Mouse (Mus musculus) urinary bladder, adult 2 months (tissue): Measurements from ENCODE around the gene A730061H03Rik. TPM values are rescaled to one million over a fixed set of nuclear protein-coding genes. Genes with fewer than 3 reads are reported as not detected.

Source experiments
- DNase-seq: peaks from one replicate; pipeline ENCODE4 v3.0.0; 2022; ENCODE audit warnings: low spot score
- polyA plus RNA-seq: library from polyadenylated mRNA; depleted of rRNA; stranded (reverse); fragments of >200 nt; gene quantifications from 2 replicates; pipeline ENCODE4 v1.2.3, GENCODE M21; 2012

A730061H03Rik gene
- polyA plus RNA-seq, 1 experiment, result 0.55 TPM

DNA sequence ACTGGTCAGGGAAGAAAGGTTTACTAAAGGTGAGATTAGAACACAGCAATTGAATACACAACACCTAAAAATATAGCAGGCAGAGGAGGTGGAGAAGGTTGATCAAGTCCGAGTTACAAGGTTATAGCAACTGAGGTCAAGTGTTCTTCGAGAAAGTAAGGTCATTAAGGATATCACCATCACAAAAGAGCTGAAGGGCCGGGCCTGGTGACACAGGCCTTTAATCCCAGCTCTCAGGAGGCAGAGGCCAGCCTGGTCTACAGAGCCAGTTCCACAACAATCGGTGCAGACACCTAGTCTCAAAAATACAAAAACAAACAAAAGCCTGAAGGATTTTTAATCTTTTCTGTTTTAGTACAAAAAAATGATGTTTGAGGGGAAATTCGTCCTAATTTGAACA lies 8.9 kb downstream of the A730061H03Rik start:
- no peak for DNase-seq

DNA sequence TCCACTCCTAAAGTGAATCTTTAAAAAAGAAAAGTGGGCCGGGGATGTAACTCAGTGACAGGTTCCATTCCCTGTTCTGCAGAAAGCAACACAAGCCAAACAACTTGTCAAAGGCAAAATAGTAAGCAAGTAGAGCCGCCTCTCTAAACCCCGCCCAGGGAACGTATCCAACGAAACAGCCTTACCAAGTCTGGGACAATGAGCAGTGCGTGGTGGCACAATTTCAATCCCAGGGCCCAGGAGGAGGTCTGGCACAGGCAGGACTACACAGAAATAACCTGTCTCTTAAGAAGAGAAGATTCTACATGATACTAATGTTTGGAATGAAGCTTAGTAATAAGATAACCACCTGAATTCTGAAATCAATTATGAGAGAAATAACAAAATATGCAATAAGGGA lies 10.0 kb downstream of the A730061H03Rik start:
- no peak for DNase-seq

DNA sequence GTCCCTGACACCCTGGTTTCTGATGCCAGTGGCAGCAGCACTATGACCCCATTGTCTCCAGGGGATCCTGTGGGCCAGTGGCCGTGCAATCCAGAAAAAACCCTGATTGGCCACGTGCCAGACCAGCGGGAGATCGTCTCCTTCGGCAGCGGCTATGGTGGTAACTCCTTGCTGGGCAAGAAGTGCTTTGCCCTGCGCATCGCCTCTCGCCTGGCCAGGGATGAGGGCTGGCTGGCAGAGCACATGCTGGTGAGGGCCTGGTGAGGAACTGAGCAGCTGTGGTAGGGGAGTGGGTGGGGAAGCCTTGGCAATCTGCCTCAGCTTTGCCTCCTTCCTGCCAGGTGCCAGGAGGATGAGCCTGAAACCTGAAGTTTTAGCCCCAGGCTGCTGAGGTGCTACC lies 15.9 kb downstream of the A730061H03Rik start:
- DNase-seq, result no peak

DNA sequence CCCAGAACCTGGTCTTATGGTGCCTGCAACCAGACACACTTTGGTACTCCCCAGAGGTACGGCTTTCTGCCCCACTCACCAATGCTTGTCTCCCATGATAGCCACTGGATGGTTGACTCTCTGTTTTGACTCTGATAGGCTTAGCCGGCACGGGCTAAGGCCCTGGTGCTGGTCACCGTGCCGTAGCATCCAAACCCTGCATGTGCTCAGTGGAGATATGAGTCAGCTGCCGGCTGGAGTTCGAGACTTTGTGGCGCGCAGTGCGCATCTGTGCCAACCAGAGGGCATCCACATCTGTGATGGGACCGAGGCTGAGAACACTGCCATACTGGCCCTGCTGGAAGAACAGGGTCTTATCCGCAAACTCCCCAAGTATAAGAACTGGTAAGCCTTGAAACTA lies 17.9 kb downstream of the A730061H03Rik start:
- no peak for DNase-seq

DNA sequence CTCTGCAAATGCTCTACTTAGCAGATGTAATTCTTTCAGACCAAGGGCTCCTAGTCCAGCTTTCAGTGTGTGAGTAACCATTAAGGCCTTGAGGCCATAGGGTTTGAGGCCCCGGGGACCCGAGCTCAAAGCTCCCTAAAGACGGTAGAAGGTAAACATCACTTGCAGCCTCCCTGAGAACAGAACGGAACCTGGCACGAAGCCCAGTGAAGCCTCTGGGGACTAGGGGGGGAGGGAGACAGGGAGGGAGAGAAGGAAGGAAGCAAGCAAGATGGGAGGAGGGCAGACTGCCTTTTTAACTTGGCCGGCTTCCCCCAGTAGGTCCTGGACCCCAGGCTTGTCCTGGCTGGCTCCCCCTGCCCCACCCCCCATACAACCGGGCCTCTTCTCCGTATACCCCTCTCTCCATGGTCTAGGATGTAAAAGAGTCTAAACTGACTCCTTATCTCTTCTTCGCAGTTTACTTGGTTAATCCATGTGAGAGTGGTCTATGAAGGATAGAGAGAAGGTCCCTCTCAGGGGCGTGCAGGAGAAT lies 19.4 kb downstream of the A730061H03Rik start:
- DNase-seq, result peak; percentile 69

DNA sequence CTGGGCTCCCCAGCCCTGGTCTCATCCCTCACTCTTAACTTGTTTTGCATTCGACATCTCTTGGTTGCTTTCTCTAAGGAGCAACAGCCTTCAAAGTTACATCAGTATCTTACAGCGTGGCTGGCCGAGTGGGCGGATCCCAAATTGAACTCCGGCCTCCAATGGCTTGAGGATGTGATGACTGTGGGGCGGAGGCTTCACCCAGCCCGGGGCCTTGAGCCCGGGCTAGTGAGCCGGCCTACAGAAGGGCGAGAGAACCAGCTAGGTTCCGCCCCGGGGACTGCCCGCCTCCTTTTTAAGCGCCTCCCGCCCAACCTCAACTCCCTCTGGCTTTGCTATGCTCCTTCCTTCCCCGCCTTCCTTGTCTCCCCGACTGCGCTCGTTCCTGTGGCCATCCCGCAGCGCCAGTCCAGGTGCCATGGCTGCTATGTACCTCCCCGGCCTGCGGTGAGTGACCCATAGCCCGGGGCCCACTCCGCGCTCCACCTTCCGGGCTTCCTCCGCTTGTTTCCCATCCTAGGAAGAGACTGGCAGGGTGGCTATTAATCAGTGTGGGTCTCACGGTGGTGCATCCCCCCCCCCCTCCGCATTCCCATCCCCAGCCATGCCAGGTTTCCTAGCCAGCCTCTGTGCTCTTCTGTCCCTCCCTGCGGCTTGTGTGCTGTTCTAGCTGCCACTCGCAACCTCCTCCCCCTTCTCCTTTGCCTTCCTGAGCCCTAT lies 20.0 kb downstream of the A730061H03Rik start, which contains the start of gene Pck2:
Gene Pck2 (plus strand): TSS at position 200 of the 720 bp plus-strand sequence.
- DNase-seq, result peak; percentile 70

DNA sequence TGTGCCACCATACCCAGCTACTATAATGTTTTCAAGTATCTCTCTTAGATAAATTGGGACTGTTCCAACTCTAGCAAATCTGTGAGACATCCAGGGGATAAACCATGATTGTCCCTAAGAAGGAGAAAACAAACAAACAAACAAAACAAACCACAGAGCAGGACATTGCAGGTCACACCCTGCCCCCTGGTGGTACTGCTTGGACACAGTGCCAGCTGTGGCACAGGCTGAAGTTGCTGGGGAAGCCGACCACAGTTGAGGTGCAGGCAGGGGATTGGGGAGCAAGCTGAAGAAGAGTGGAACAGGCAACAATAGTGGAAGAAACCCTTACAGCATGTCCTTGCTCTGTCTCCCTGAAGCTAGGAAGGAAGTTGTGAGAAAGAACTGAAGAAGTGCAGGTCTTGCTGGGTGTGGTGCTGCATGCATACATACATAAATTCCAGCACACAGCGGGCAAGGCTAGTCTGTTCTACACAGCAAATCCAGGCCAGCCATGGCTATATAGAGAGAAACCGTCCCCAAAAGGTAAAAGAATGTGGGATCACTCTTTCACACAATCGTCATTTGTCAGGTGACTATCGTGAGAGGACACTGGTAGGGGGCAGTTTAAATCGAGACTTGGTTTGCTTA lies 24.0 kb downstream of the A730061H03Rik start:
- DNase-seq, result no peak

DNA sequence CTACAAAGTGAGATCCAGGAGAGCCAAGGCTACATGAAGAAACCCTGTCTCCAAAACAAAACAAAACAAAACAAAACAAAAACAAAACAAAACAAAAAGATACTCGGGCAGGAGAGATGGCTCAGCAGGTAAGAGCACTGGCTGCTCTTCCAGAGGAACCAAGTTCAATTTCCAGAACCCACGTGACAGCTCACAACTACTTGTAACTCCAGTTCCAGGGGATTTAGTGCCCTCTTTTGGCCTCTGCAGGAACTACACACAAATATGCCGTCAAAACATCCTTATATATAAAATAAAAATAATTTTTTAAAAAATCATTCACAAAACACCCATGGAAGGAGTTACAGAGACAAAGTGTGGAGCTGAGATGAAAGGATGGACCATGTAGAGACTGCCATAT lies 32.3 kb downstream of the A730061H03Rik start:
- no peak for DNase-seq

DNA sequence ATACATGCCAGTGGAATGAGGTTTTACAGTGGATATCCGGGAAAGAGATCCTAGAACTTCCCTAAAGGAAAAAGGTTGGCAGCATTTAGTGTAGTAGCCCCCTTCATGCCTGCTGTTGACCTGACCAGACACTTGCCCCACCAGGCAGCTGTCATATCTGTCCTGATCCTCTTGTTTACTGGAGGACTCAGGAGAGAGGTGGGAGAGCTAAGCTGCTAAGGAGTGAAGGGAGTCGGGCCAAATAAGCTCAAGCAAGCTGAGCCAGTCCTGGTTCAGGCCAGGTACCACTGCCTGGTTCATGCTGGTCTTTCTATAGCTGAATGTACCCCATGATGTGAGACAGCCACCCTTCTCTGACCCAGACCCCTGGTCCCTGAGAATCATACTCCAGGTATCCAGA lies 33.5 kb downstream of the A730061H03Rik start:
- no peak for DNase-seq

DNA sequence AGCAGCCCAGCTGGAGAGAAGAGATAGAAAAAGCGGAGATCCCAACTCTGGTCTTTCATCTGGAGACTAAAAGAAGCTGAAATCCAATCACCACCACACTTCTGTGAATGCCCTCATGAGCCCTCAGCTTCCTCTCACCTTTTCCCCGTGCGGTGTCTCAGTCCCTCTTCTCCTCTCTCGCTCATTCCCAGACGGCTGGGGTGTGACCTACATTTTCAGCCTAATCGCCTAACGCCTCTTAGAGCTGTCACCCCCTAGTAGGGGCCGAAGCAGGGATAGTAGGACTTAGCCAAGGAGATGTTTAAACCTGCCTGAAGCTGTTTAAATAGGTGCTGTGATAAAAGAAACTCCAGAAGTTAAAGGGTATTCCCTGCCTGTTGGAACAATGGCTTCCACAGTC lies 35.4 kb downstream of the A730061H03Rik start, which contains the start of gene Nrl:
Gene Nrl (minus strand): TSS at position 197 of the 400 bp plus-strand sequence.
- DNase-seq, result no peak

DNA sequence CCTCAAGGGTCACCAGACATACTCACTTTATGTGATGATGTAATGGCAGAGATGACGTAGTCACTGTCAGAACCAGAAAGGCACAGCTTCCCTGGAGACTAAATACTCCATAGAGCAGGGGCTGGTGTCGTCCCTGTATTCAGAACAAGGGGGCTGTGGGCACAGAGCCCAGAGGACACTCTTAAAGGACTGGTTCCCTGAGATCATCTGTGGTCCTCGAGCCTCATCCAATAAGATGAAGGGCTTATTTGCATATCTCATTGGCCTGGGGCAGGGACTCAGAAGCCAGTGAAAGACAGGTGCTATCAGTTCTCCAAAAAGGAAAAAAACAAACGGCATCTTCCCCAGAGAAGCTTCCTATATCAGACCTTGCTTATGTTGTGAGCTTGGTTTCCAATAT lies 36.1 kb downstream of the A730061H03Rik start:
- no peak for DNase-seq

DNA sequence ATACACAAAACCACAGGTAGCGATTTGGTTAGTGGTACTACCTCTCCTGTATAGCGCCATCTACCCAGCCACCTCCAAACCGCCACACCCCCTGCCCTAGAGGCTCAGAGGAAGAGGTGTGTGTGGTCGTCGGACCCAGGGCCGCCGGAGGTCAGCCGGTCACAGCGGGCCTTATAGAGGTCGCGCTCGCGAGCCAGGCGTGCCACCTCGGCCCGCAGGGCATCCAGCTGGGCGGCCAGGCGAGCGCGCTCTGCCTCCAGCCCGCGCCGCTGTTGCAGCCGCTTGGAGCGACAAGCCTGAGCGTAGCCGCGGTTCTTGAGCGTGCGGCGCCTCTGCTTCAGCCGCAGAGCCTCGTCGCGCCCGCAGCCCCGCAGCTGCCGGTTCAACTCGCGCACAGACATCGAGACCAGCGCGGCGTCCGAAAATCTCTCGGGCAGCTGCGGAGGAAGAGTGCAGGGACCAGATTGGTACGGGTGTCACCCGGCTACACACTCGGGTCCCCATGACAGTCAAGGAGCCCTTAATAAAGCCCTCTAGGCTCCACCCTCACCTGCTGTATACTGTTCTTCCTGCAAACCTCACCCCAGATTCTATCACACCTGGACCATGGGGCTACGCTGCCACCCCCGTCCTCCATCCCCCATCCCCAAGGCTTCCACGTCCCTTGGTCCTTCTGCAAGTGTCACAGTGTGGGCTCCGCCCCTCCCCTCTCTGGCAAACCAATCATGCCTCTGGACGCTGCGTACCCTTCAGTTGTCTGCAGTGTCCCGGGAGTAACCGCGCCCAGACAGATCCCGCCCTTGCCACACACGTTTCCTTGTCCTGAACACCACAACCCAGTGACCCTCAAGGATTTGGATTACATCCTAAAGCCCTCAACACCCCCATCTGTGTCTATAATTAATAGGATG lies 39.5 kb downstream of the A730061H03Rik start:
- DNase-seq, result no peak

DNA sequence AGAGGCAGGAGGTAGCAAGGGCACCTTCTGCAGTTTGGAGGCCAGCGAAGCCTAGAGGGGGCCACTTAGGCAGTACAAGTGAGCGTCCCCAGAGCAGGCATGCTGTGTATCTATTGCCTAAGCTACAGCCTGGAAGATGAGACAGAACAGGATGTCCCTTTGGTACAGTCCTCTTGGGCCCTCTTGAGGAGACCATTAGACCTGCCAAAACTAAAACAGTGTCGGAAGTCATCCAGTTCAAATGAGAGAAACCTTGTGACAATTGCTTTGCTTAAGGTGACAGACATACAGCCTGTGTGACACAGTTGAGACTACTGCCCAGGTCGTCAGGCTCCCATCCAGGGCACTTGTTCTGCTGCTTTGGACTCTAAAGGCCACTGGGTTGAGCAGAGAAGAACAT lies 40.6 kb downstream of the A730061H03Rik start:
- no peak for DNase-seq

DNA sequence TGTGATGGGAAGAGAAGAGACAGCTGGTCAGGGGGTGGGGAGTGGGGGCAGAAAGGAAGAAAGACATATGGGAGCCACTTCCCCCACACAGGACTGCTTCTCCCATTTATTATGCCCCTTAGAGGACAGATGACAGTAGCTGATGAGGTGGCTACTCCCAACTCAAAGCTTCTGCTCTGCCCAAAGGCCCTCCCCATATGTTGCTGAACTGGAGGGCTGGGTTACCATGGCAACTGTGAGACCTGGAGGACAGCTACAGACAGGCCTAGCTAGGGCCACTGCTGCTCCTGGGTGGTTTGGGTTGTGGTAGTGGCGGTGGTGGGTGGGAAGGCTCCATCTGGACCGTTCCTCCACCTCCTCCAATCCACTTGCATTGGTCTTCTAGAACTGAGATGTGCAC lies 41.3 kb downstream of the A730061H03Rik start:
- DNase-seq, result no peak

DNA sequence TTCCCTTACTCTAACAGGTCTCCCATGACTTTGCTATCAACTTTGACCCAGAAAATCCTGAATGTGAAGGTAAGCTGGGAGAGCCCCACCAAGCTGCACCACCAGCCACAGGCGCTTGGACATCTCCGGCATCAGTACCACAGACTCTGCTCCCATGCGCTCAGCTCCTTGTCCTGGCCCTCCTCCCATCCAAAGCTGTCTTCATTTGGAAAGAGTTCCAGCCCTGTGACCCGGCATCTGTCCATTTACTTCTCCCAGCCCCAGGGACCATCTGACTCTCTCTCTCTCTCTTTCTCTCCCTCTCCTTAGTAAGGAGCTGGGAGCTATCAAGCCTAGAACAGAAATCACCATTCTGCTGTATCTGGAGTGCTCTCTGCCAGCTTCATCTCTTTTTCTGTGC lies 44.4 kb downstream of the A730061H03Rik start:
- no peak for DNase-seq

DNA sequence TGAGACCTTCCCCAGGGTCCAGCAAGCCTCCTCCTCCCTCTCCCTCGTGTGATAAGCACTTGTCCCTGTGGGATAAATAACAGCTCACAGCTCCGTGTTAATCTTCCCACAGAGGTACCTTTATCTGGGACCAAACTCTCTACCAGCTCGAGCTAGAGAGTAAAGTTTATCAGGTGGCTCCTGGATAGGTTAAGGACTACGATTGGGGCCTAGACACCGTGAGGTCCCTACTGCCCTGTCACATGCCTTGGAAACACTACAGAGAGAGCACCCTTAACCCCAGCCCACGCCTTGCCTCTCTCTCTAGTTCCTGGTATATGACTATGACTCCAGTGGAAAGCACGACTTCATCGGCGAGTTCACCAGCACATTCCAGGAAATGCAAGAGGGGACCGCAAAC lies 46.3 kb downstream of the A730061H03Rik start:
- no peak for DNase-seq

DNA sequence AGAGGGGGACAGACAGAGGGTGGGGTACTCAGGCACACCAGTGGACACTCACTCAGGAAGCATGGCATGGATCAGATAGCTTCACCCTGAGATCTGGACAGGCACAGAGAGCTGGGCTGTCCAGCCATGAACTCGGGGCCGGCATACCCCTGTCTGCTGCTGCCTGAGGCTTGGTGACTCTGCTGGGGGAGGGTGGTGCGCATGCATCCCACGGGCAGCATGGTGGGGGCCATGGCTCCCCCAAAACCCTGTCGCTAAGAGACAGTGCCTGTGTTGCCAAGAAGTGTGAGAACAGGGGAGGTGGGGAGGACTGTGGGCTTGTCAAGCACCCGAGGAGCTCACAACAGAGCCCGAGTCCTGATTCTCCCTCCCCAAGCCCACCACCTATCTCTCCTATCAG lies 49.2 kb downstream of the A730061H03Rik start:
- no peak for DNase-seq

DNA sequence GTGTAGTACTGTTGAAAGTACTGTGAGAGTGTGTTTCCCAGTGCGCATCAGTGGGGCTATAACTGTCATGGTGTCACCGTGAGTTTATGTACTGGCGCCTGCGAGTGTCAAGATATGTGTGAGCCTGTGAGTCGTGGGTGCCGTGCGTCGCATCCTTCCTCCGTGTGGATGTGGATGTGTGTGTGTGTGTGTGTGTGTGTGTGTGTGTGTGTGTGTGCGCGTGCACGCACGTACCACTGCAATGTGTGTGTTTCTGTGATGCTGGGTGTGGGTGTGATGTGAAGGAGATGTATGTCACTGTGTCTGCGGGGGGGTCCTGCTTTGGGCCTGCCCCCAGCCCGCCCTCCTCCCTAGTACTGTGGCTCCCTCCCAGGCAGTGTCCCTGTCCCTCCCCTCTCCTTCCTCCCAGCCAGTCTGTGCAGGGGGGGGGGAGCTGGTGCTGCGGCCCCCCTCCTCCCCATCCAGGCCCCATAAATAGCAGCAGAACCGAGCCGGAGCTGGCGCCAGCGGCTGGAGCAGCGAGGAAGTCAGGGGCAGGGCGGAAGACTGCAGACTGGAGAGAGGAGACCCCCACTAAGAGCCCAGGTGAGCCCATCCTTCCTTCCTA lies 50.0 kb downstream of the A730061H03Rik start, which contains the start of gene Cpne6:
Gene Cpne6 (plus strand): TSS at position 321 of the 607 bp plus-strand sequence.
- DNase-seq, result no peak
